Mouse (Mus musculus): Measurements from ENCODE around the gene Camk1d. TPM values are rescaled to one million over a fixed set of nuclear protein-coding genes. Genes with fewer than 3 reads are reported as not detected.

The Camk1d gene
- polyA plus RNA-seq, 1 experiment = 1.0 TPM

DNA sequence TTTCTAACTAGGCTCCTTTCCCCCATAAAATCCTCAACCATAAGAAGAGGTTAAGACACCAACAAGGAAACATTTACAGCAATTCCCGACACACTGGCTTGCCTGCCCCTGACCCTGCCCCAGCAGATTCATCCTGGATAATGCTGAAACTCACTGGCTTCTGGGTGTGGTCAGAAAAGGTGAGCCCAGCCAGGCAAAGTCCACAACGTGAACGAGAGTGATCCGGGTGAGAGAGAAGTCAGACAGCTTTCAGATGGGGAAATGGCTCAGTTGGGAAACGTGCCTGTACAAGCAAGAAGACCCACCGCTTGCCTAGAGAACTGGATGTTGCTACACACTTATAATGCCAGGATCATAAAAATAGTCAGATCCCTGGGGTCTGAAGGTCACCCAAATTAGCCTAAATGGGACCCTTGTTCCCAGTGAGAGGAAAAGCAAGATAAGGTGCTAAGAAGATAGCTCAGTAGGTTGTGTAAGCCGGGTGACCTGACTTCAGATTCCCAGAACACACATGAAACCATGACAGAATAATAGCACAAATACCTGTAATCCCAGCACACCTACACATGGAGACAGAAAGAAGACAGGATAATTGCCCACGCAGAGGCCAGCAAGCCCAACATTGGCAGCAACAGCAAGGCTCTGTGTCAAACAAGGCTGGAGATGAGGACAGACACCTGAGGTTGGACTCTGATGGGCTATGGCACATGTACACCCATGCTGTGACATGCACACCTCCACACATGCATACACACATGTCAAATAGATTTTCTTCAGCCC, 113.9 kb downstream of the Camk1d start:
- no peak overlapping the region for H3K4me3 ChIP-seq (ENCODE audit: insufficient read depth, low read depth, low read length)
- H3K27ac ChIP-seq (ENCODE audit: insufficient read depth, low read depth, low read length) = no peak overlapping the region
- H3K36me3 ChIP-seq (ENCODE audit: control insufficient read depth, insufficient read depth, low read length) = no peaks in the 10 kb centered on the region
- H3K27me3 ChIP-seq (replicated peaks; ENCODE audit: control insufficient read depth, insufficient read depth, low read length) = no peaks in the 10 kb centered on the region
- no peak for DNase-seq
- TF ChIP-seq CTCF (conservative IDR thresholded peaks at IDR 0.05; ENCODE audit: insufficient read depth, insufficient read length, low read depth, low read length) = no peak
- 69% methylated on average over 8 of the region's 8 CpGs for WGBS
- no peaks in the 10 kb centered on the region for H3K4me1 ChIP-seq (ENCODE audit: control insufficient read depth, insufficient read depth, low read length)

DNA sequence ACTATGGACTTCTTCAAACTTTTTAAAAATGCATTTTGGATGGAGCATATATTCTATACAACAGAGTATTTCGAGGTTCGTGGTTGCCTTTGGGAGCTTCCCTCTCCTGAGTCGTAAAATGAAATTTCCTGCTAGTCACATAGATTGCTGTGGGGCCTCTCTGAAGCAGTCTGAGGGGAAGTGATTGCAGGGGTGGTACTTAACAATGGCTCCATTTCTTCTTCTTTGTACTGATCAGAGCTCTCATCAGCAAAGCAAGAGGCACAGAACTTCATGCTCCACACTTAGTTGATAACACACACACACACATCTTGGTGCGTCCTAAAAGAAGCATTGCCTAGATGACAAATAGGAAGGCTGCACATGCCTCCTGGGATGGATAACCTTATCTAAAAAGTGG, 114.6 kb downstream of the Camk1d start:
- H3K4me1 ChIP-seq (ENCODE audit: control insufficient read depth, insufficient read depth, low read length) = no peaks in the 10 kb centered on the region
- no peaks in the 10 kb centered on the region for H3K27me3 ChIP-seq (replicated peaks; ENCODE audit: control insufficient read depth, insufficient read depth, low read length)
- 48% methylated on average over 4 of the region's 4 CpGs for WGBS
- H3K27ac ChIP-seq (ENCODE audit: insufficient read depth, low read depth, low read length) = no peak overlapping the region
- no peak for TF ChIP-seq CTCF (conservative IDR thresholded peaks at IDR 0.05; ENCODE audit: insufficient read depth, insufficient read length, low read depth, low read length)
- TF ChIP-seq POLR2A (IDR thresholded peaks at IDR 0.05; ENCODE audit: low read depth, low read length) = no peak
- no peaks in the 10 kb centered on the region for H3K36me3 ChIP-seq (ENCODE audit: control insufficient read depth, insufficient read depth, low read length)
- DNase-seq = no peak
- H3K4me3 ChIP-seq (ENCODE audit: insufficient read depth, low read depth, low read length) = no peak overlapping the region

DNA sequence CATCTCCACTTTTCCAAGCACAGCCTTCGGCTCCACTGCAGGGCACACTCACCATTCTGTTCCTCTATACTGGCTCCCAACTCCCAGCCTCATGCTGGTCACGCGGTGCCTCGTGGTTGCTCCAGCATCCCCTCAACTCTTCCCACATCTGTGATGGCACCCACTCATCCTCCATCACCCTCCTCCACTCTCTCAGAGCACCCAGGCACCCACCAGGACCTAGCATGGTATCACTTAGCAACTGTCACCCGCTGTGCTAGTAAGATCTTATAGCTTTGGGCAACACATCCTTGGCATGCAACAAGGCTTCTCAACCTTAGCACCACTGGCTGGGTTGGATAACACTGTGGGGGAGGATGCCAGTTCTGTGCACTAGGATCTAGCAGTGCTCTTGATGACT, 115.8 kb downstream of the Camk1d start:
- Histone ChIP-seq H3K36me3 (ENCODE audit: control insufficient read depth, insufficient read depth, low read length) (no peaks in the 10 kb centered on the region), H3K4me1 (ENCODE audit: control insufficient read depth, insufficient read depth, low read length) (no peaks in the 10 kb centered on the region), H3K27me3 (replicated peaks; ENCODE audit: control insufficient read depth, insufficient read depth, low read length) (no peaks in the 10 kb centered on the region), H3K27ac (ENCODE audit: insufficient read depth, low read depth, low read length) (no peak overlapping the region), H3K4me3 (ENCODE audit: insufficient read depth, low read depth, low read length) (no peak overlapping the region)
- no peak for DNase-seq
- 96% methylated on average over 5 of the region's 5 CpGs for WGBS
- TF ChIP-seq CTCF (conservative IDR thresholded peaks at IDR 0.05; ENCODE audit: insufficient read depth, insufficient read length, low read depth, low read length) (no peak), POLR2A (IDR thresholded peaks at IDR 0.05; ENCODE audit: low read depth, low read length) (no peak)

DNA sequence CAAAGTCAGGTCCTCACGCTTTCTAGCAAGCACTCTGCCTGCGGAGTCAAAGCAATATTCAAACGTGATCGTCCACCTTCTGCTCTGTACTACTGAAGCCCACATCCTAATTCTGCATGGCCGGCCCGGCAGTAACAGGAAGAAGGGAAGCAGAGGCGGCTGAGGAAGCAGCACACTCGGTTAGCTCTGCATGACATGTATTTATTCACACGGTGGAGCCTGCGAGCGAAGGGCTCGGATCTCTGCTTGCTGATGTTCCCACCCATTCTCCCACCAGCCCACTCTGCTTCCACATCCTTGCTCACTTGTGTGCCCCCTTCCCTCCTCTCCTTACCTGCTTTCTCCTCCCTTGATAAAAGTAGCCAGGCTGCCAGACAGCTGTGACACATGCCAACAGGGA, 117.4 kb downstream of the Camk1d start:
- no peak overlapping the region for H3K4me3 ChIP-seq (ENCODE audit: insufficient read depth, low read depth, low read length)
- no peaks in the 10 kb centered on the region for H3K4me1 ChIP-seq (ENCODE audit: control insufficient read depth, insufficient read depth, low read length)
- DNase-seq = no peak
- WGBS = 35% methylated on average over 12 of the region's 12 CpGs
- H3K36me3 ChIP-seq (ENCODE audit: control insufficient read depth, insufficient read depth, low read length) = no peaks in the 10 kb centered on the region
- TF ChIP-seq POLR2A (IDR thresholded peaks at IDR 0.05; ENCODE audit: low read depth, low read length) (no peak), CTCF (conservative IDR thresholded peaks at IDR 0.05; ENCODE audit: insufficient read depth, insufficient read length, low read depth, low read length) (no peak)
- H3K27ac ChIP-seq (ENCODE audit: insufficient read depth, low read depth, low read length) = no peak overlapping the region
- no peaks in the 10 kb centered on the region for H3K27me3 ChIP-seq (replicated peaks; ENCODE audit: control insufficient read depth, insufficient read depth, low read length)

DNA sequence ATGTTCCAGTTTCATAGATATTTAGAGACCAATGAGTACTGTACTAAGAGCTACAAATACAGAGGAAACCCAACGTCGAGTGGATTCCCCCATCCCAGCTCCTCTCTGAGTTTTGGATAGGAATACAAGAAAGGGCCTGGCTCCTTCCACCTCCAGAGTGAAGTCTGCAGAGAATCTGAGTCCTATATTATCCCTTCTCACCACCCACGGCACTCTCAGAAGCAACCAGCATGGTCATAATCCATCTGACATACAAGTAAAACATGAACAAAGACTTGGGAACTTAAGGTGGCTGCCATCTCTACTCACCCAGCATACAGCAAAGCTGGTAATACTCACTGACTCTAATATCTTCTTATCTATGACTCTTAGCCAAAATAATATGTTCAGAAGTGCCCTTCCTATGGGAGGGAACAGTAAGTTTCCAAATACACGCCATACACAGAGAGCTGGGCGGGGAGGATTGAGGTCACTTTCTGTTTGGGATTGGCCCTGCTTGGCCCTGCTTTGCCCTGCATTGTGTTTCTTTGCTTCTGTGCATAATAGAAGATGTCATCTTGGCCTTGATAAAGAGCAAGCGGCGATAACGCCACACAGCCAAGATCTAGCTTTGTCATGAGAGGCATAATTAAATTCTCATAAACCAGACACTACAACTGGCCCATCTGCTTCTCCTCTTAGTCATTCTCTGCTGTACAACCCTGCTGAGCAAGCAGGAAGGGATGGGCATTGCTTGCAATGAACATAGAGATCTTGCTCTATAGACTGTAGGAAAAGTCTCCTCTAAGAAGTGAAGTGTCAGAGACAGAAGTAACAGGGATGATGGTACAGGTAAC, 118.7 kb downstream of the Camk1d start:
- 91% methylated on average over 8 of the region's 8 CpGs for WGBS
- Histone ChIP-seq H3K27ac (ENCODE audit: insufficient read depth, low read depth, low read length) (no peak overlapping the region), H3K36me3 (ENCODE audit: control insufficient read depth, insufficient read depth, low read length) (no peaks in the 10 kb centered on the region), H3K27me3 (replicated peaks; ENCODE audit: control insufficient read depth, insufficient read depth, low read length) (no peaks in the 10 kb centered on the region), H3K4me3 (ENCODE audit: insufficient read depth, low read depth, low read length) (no peak overlapping the region), H3K4me1 (ENCODE audit: control insufficient read depth, insufficient read depth, low read length) (no peaks in the 10 kb centered on the region)
- DNase-seq = no peak
- TF ChIP-seq CTCF (conservative IDR thresholded peaks at IDR 0.05; ENCODE audit: insufficient read depth, insufficient read length, low read depth, low read length) (no peak), POLR2A (IDR thresholded peaks at IDR 0.05; ENCODE audit: low read depth, low read length) (no peak)

DNA sequence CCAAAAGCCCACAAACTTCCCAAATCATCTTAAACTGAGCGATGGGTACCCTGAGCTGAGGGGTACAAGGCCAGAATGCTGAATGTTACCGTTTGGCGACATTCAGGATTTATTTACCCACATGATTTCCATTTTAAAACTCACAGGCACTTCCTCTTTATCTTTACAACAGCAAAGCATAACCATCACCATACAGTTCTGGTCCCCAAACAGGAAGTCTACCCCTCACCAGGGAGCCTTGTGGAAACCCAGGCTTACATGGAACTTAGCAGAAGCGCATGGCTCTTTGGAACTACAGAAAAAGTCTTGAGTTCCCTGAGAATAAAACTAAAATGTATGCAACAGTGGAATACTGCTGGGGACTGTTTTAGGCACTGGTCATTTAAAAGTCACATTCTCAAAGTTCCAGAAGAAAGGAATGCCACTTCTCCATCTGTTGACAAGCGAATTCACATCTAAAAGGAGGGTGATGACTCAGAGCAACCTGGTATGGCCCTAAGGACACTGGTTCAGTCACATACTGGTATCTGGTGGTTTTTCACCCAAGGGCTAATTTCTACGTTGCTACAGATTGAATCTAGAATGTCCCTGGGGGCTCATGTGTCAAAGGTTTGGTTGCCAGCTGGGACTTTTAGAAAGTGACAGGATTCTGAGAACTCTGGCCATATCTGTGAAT, 121.7 kb downstream of the Camk1d start:
- no peak overlapping the region for H3K4me3 ChIP-seq (ENCODE audit: insufficient read depth, low read depth, low read length)
- no peaks in the 10 kb centered on the region for H3K27me3 ChIP-seq (replicated peaks; ENCODE audit: control insufficient read depth, insufficient read depth, low read length)
- no peaks in the 10 kb centered on the region for H3K36me3 ChIP-seq (ENCODE audit: control insufficient read depth, insufficient read depth, low read length)
- H3K4me1 ChIP-seq (ENCODE audit: control insufficient read depth, insufficient read depth, low read length) = no peaks in the 10 kb centered on the region
- DNase-seq = no peak
- 77% methylated on average over 6 of the region's 6 CpGs for WGBS
- TF ChIP-seq CTCF (conservative IDR thresholded peaks at IDR 0.05; ENCODE audit: insufficient read depth, insufficient read length, low read depth, low read length) (no peak), POLR2A (IDR thresholded peaks at IDR 0.05; ENCODE audit: low read depth, low read length) (no peak)
- H3K27ac ChIP-seq (ENCODE audit: insufficient read depth, low read depth, low read length) = no peak overlapping the region

DNA sequence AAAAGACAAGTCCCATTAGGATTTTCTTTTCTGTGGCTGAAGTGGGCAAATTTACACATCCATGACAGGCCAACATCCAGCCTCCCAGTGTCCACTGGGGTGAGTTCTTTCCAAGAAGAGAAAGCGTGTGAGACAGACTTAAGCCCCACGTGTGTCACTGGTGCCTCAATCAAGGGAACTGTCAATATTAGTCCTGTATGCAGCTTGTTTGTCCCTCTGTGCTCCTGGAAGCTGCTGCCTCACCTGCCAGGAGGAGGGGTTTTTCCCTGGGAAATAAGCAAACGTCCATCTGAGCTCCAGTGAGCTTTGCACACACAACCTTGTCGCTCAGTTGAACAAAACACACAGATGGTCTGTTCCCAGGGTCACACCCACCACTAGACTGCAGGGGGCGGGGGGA, 124.2 kb downstream of the Camk1d start:
- Histone ChIP-seq H3K27me3 (replicated peaks; ENCODE audit: control insufficient read depth, insufficient read depth, low read length) (no peaks in the 10 kb centered on the region), H3K4me3 (ENCODE audit: insufficient read depth, low read depth, low read length) (no peak overlapping the region), H3K27ac (ENCODE audit: insufficient read depth, low read depth, low read length) (no peak overlapping the region), H3K4me1 (ENCODE audit: control insufficient read depth, insufficient read depth, low read length) (no peaks in the 10 kb centered on the region), H3K36me3 (ENCODE audit: control insufficient read depth, insufficient read depth, low read length) (no peaks in the 10 kb centered on the region)
- 77% methylated on average over 5 of the region's 5 CpGs for WGBS
- no peak for DNase-seq
- TF ChIP-seq POLR2A (IDR thresholded peaks at IDR 0.05; ENCODE audit: low read depth, low read length) (no peak), CTCF (conservative IDR thresholded peaks at IDR 0.05; ENCODE audit: insufficient read depth, insufficient read length, low read depth, low read length) (no peak)

All from kidney, adult 2 months (tissue).